Mouse (Mus musculus) cortical plate, adult 2 months (tissue): Measurements from ENCODE around the gene Oxnad1.

ENCODE experiments used
- CTCF ChIP-seq: fragments of 200-500 bp; IDR thresholded peaks from 2 replicates; pipeline ENCODE4 v1.5.1; 2011; ENCODE audit warnings: mild to moderate bottlenecking, control low read depth, low read length; ENCODE audit not compliant: insufficient read depth; ENCODE audit errors: extremely low read depth
- POLR2A ChIP-seq: fragments of 200-500 bp; IDR thresholded peaks from 2 replicates; pipeline ENCODE4 v1.6.1; 2011; ENCODE audit warnings: mild to moderate bottlenecking, low read length, control low read depth; ENCODE audit not compliant: insufficient read depth; ENCODE audit errors: extremely low read depth

DNA sequence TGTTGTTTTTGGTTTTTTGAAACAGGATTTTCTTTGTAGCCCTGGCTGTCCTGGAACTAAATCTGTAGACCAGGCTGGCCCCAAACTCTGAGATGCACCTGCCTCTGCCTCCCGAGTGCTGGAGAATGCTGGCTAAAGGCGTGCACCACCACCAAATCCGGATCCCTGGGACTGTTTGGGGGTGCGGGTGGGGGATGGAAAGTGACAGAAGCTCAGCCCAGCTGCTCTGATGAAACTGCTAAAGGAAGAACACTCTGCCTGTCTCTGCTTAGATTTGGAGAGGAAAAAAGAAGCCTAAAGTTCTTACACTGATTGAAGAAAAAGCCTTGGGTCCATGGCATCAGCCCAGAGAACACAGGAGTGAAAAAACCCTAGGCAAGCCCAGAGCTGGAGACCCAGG lies 18.4 kb downstream of the Oxnad1 start:
- TF ChIP-seq POLR2A = no peak
- TF ChIP-seq CTCF = no peak
